Mouse (Mus musculus) forebrain, embryonic 10.5 days (tissue): ENCODE results near the gene Zfp874b. TPM values are rescaled to one million over a fixed set of nuclear protein-coding genes. Genes with fewer than 3 reads are reported as not detected.
A peak's percentile ranks its signal among the peaks of the same experiment; 100 is the strongest.
"Not testable (repeated sequence)": the region's sequence is repeated elsewhere in the genome, so short reads cannot be mapped to it uniquely, and the experiment has no call there.

Experiments
- DNase-seq: peaks from one replicate; pipeline ENCODE4 v3.0.0-alpha.2; 2017; ENCODE audit warnings: low spot score; ENCODE audit errors: extremely low spot score
- H3K27ac ChIP-seq: fragments of 300-500 bp; sonication (generic); 2 replicates; pipeline ENCODE4 v1.5.1; 2016; ENCODE audit warnings: mild to moderate bottlenecking
- H3K27me3 ChIP-seq: fragments of 300-500 bp; sonication (generic); 2 replicates; pipeline ENCODE4 v1.6.1; 2016; ENCODE audit warnings: mild to moderate bottlenecking; ENCODE audit not compliant: poor library complexity, severe bottlenecking
- H3K36me3 ChIP-seq: fragments of 300-500 bp; sonication (generic); replicated peaks from 2 replicates; pipeline ENCODE4 v1.6.1; 2016; ENCODE audit warnings: mild to moderate bottlenecking, moderate library complexity
- H3K4me1 ChIP-seq: fragments of 300-500 bp; sonication (generic); 2 replicates; pipeline ENCODE4 v1.6.1; 2016
- H3K4me3 ChIP-seq: fragments of 300-500 bp; sonication (generic); 2 replicates; pipeline ENCODE4 v1.5.1; 2016; ENCODE audit warnings: mild to moderate bottlenecking, moderate library complexity
- H3K9me3 ChIP-seq: fragments of 300-500 bp; sonication (generic); 2 replicates; pipeline ENCODE4 v1.6.1; 2016; ENCODE audit warnings: mild to moderate bottlenecking, moderate library complexity
- WGBS: fragments of 180-500 bp; shearing (Covaris S2); methylation state at CpG from one replicate; pipeline ENCODE4 v1.1.7; 2016; 5-methylcytosine and 5-hydroxymethylcytosine counted together
- polyA plus RNA-seq: library from polyadenylated mRNA; unstranded; fragments of >200 nt; fragmentation: Nextera tagmentation; extraction: Ambion mirVana; gene quantifications from 2 replicates; pipeline ENCODE4 v1.2.1, GENCODE M21; 2016

The Zfp874b gene
- polyA plus RNA-seq: 1.4 TPM in 2 replicates

- peak; percentile 79 for DNase-seq
- Histone ChIP-seq H3K4me3 (peak within 1 kb of the TSS; percentile 66), H3K36me3 (peaks cover 19% of the 10 kb centered on the region), H3K27ac (peak within 1 kb of the TSS; percentile 76), H3K9me3 (no peaks in the 10 kb centered on the region), H3K27me3 (no peaks in the 10 kb centered on the region), H3K4me1 (peaks cover 13% of the 10 kb centered on the region)
- WGBS: 7% methylated on average over 20 of the region's 20 CpGs
Observed at GRCm38 (mm10) chr13:67483625-67484423, at the start of gene Zfp874b. Gene Zfp874b, minus strand, starts transcription at chr13:67484258.

GRCm38 (mm10) chr13:67527049-67527730, 43.1 kb upstream of the Zfp874b start:
- Histone ChIP-seq H3K27me3 (no peaks in the 10 kb centered on the region), H3K27ac (no peak overlapping the region), H3K4me3 (no peak overlapping the region), H3K4me1 (peaks cover 22% of the 10 kb centered on the region), H3K9me3 (no peaks in the 10 kb centered on the region), H3K36me3 (no peaks in the 10 kb centered on the region)
- DNase-seq: no peak
- WGBS: 71% methylated on average over 3 of the region's 3 CpGs

GRCm38 (mm10) chr13:67525753-67526410, 41.8 kb upstream of the Zfp874b start, which contains the start of the genes Gm26965 and Zfp87:
Gene Gm26965, minus strand, starts transcription at chr13:67526151.
Gene Zfp87, minus strand, starts transcription at chr13:67526177.
- Histone ChIP-seq H3K36me3 (peaks cover 11% of the 10 kb centered on the region), H3K4me3 (peak within 1 kb of the TSS; percentile 87), H3K4me1 (peaks cover 22% of the 10 kb centered on the region), H3K27ac (peak within 1 kb of the TSS; percentile 87), H3K9me3 (no peaks in the 10 kb centered on the region), H3K27me3 (no peaks in the 10 kb centered on the region)
- DNase-seq: peak; percentile 91
- WGBS: under 1% methylated on average over 27 of the region's 27 CpGs

- no peak for DNase-seq
- Histone ChIP-seq H3K4me3 (no peak overlapping the region), H3K36me3 (peaks cover 3% of the 10 kb centered on the region), H3K9me3 (no peaks in the 10 kb centered on the region), H3K27me3 (no peaks in the 10 kb centered on the region), H3K27ac (no peak overlapping the region), H3K4me1 (peaks cover 9% of the 10 kb centered on the region)
- WGBS: 73% methylated on average over 1 of the region's 1 CpGs
Observed at GRCm38 (mm10) chr13:67500908-67501307, 16.9 kb upstream of the Zfp874b start.

- Histone ChIP-seq H3K4me3 (peak within 1 kb of the TSS; percentile 78), H3K4me1 (peaks cover 9% of the 10 kb centered on the region), H3K36me3 (peaks cover 10% of the 10 kb centered on the region), H3K27ac (peak within 1 kb of the TSS; percentile 83), H3K27me3 (no peaks in the 10 kb centered on the region), H3K9me3 (no peaks in the 10 kb centered on the region)
- peak; percentile 76 for DNase-seq
- WGBS: under 1% methylated on average over 22 of the region's 22 CpGs
Observed at GRCm38 (mm10) chr13:67500084-67500719, 16.1 kb upstream of the Zfp874b start, which contains the start of gene Zfp58. Gene Zfp58, minus strand, starts transcription at chr13:67500555.

GRCm38 (mm10) chr13:67495631-67496030, 11.6 kb upstream of the Zfp874b start:
- no peaks in the 10 kb centered on the region for H3K27me3 ChIP-seq
- no peak overlapping the region for H3K4me3 ChIP-seq
- DNase-seq: no peak
- peaks cover 28% of the 10 kb centered on the region for H3K9me3 ChIP-seq
- 89% methylated on average over 1 of the region's 1 CpGs for WGBS
- H3K27ac ChIP-seq: no peak overlapping the region
- peaks cover 56% of the 10 kb centered on the region for H3K36me3 ChIP-seq
- H3K4me1 ChIP-seq: peaks cover 9% of the 10 kb centered on the region

- peak overlapping the region; percentile 66 for H3K4me3 ChIP-seq
- peaks cover 13% of the 10 kb centered on the region for H3K4me1 ChIP-seq
- H3K27ac ChIP-seq: peak overlapping the region; percentile 76
- H3K27me3 ChIP-seq: no peaks in the 10 kb centered on the region
- H3K36me3 ChIP-seq: peaks cover 25% of the 10 kb centered on the region
- H3K9me3 ChIP-seq: no peaks in the 10 kb centered on the region
- DNase-seq: no peak
- WGBS: 56% methylated on average over 8 of the region's 8 CpGs
Observed at GRCm38 (mm10) chr13:67484424-67484811, 360 bp upstream of the Zfp874b start.

GRCm38 (mm10) chr13:67481528-67481927, 2.5 kb downstream of the Zfp874b start:
- peaks cover 13% of the 10 kb centered on the region for H3K4me1 ChIP-seq
- H3K9me3 ChIP-seq: no peaks in the 10 kb centered on the region
- DNase-seq: no peak
- no peak overlapping the region for H3K27ac ChIP-seq
- WGBS: 70% methylated on average over 4 of the region's 4 CpGs
- no peaks in the 10 kb centered on the region for H3K27me3 ChIP-seq
- H3K4me3 ChIP-seq: no peak overlapping the region
- no peaks in the 10 kb centered on the region for H3K36me3 ChIP-seq

GRCm38 (mm10) chr13:67469274-67469673, 14.8 kb downstream of the Zfp874b start:
- Histone ChIP-seq H3K4me1 (no peaks in the 10 kb centered on the region), H3K27me3 (no peaks in the 10 kb centered on the region), H3K36me3 (peaks cover 15% of the 10 kb centered on the region), H3K4me3 (no peak overlapping the region), H3K27ac (no peak overlapping the region), H3K9me3 (no peaks in the 10 kb centered on the region)
- DNase-seq: no peak
- 89% methylated on average over 3 of the region's 3 CpGs for WGBS

- not testable (repeated sequence) for H3K9me3 ChIP-seq, H3K36me3 ChIP-seq, H3K27ac ChIP-seq, H3K27me3 ChIP-seq, H3K4me3 ChIP-seq, DNase-seq, H3K4me1 ChIP-seq
- WGBS: 87% methylated on average over 3 of the region's 5 CpGs
Observed at GRCm38 (mm10) chr13:67463506-67464185, 20.4 kb downstream of the Zfp874b start.

- no peak for DNase-seq
- WGBS: 7% methylated on average over 3 of the region's 3 CpGs
- Histone ChIP-seq H3K36me3 (peaks cover 6% of the 10 kb centered on the region; the same call in 1 of the 2 replicates), H3K27me3 (no peaks in the 10 kb centered on the region), H3K4me1 (peaks cover 12% of the 10 kb centered on the region), H3K9me3 (no peaks in the 10 kb centered on the region), H3K4me3 (peak overlapping the region; percentile 63), H3K27ac (peak overlapping the region; percentile 72)
Observed at GRCm38 (mm10) chr13:67452021-67452309, 32.1 kb downstream of the Zfp874b start.
